Mouse (Mus musculus) limb, embryonic 12.5 days (tissue): ENCODE measurements around the gene Lhx4. TPM values are rescaled to one million over a fixed set of nuclear protein-coding genes. Genes with fewer than 3 reads are reported as not detected.

Source experiments
- ATAC-seq: fragments of 200-750 bp; cut with Nextera tagmentation; 2 replicates; pipeline ENCODE4 v1.8.0; 2017; ENCODE audit warnings: low read depth, moderate TSS enrichment; ENCODE audit not compliant: insufficient number of reproducible peaks, insufficient read depth, low FRiP score, low TSS enrichment
- H3K27ac ChIP-seq: fragments of 300-500 bp; sonication (generic); 2 replicates; pipeline ENCODE4 v1.5.1; 2016; ENCODE audit warnings: mild to moderate bottlenecking, moderate library complexity
- H3K27me3 ChIP-seq: fragments of 300-500 bp; sonication (generic); 2 replicates; pipeline ENCODE4 v1.6.1; 2016; ENCODE audit warnings: mild to moderate bottlenecking, moderate library complexity
- H3K36me3 ChIP-seq: fragments of 300-500 bp; sonication (generic); 2 replicates; pipeline ENCODE4 v1.6.1; 2016; ENCODE audit warnings: mild to moderate bottlenecking, moderate library complexity
- H3K4me1 ChIP-seq: fragments of 300-500 bp; sonication (generic); replicated peaks from 2 replicates; pipeline ENCODE4 v1.6.1; 2016
- H3K4me2 ChIP-seq: fragments of 300-500 bp; sonication (generic); 2 replicates; pipeline ENCODE4 v1.6.1; 2016; ENCODE audit warnings: mild to moderate bottlenecking, moderate library complexity
- H3K4me3 ChIP-seq: fragments of 300-500 bp; sonication (generic); replicated peaks from 2 replicates; pipeline ENCODE4 v1.5.1; 2016; ENCODE audit warnings: mild to moderate bottlenecking
- H3K9ac ChIP-seq: fragments of 300-500 bp; sonication (generic); replicated peaks from 2 replicates; pipeline ENCODE4 v1.6.1; 2016; ENCODE audit warnings: mild to moderate bottlenecking, moderate library complexity
- H3K9me3 ChIP-seq: fragments of 300-500 bp; sonication (generic); 2 replicates; pipeline ENCODE4 v1.6.1; 2016; ENCODE audit warnings: mild to moderate bottlenecking, moderate library complexity
- WGBS: fragments of 180-500 bp; shearing (Covaris S2); methylation state at CpG from one replicate; pipeline ENCODE4 v1.1.7; 2016; 5-methylcytosine and 5-hydroxymethylcytosine counted together
- polyA plus RNA-seq: library from polyadenylated mRNA; unstranded; fragments of >200 nt; fragmentation: Nextera tagmentation; extraction: Ambion mirVana; gene quantifications from 2 replicates; pipeline ENCODE4 v1.2.1, GENCODE M21; 2016

Gene Lhx4
- not detected in 2 replicates for polyA plus RNA-seq

DNA sequence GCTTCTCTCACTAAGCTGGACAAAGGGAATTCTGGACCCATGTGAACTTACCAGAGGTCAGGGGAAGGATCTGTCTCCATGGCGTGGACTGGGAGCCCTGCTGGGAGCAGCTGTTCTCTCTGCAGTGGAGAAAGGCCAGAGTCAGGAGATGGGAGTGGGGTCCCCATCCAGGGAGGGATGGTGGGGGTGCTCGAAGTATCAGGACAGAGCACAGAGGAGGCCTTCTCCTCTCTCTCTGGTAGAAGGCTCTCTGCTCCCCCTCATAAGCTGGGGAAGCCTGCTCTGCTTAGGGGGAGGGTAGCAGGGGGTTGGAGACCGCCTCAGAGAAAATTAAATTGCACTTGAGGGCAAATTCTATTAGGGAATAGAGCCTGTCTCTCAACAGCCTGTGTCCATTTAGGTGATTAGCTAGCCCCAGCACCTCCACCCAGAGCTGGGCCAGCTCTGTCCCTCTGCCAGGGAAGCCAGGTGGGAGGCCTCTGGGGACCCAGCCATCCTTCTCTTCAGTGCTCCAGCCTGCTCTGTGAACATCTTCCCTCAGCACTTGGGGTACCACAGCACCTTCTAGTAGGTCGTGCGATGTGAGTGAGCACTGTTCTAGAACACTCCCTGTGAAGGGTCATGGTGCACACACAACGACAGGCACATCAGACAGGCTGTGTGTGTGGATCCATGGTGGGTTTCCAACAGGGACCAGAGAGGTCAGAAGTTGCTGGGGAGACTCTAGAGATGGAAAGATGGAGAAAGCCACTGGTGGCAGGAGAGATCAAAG, at the start of gene Lhx4:
Lhx4 (minus strand) TSS at position 201 of the 772 bp plus-strand sequence.
- no peaks in the 10 kb centered on the region for H3K36me3 ChIP-seq
- no peak within 1 kb of the TSS for H3K9ac ChIP-seq
- H3K4me3 ChIP-seq, result no peak within 1 kb of the TSS
- H3K27ac ChIP-seq, result no peak within 1 kb of the TSS
- ATAC-seq, result no peak
- H3K4me1 ChIP-seq, result peaks cover 3% of the 10 kb centered on the region; the same call in 1 of the 2 replicates
- H3K27me3 ChIP-seq, result peaks cover 82% of the 10 kb centered on the region
- H3K9me3 ChIP-seq, result no peaks in the 10 kb centered on the region
- no peak within 1 kb of the TSS for H3K4me2 ChIP-seq
- 54% methylated on average over 6 of the region's 6 CpGs for WGBS

DNA sequence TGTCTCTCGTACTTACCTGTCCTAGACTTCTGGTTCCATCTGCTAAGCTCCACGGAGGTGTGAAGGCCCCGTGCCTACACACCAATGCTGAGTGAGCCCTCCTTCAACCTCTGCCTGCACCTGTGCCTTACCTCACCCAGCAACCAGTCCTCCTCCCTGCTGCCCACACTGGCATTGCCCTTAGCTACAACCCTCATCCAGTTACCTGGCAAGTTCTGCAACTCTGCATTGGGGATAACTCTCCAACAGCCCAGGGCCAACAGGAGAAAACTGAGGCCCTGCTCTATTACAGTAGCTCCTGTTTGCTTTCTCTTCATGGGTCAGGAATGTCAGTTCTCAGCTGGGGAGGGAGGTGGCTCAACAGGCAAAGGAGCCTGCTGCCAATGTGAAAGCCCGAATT, 46.5 kb upstream of the Lhx4 start:
- no peak for ATAC-seq
- Histone ChIP-seq H3K36me3 (peaks cover 65% of the 10 kb centered on the region), H3K4me1 (no peaks in the 10 kb centered on the region), H3K4me2 (no peak overlapping the region), H3K27me3 (no peaks in the 10 kb centered on the region), H3K9ac (no peak overlapping the region), H3K27ac (no peak overlapping the region), H3K4me3 (no peak overlapping the region), H3K9me3 (no peaks in the 10 kb centered on the region)
- 86% methylated on average over 4 of the region's 4 CpGs for WGBS

DNA sequence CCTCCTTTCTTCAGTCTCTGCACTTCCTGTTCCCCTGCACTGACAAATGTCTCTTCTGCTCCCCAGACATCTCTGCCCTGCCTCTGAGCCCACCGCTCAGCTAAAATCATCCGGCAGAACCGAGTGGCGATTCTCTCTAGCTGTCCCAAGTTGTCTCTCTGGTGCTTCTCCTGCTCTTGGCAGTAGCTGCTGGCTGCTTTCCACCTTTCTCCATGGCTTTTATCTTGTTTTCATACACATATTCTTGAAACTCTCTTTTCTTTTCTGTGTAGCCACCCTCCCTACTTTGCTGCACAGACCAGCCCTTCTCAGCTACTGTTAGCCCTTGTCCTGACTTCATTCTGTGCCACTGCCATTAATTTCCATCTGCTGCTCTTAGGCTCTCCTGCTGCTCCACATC, 45.9 kb upstream of the Lhx4 start:
- Histone ChIP-seq H3K27ac (no peak overlapping the region), H3K9me3 (no peaks in the 10 kb centered on the region), H3K4me1 (no peaks in the 10 kb centered on the region), H3K9ac (no peak overlapping the region), H3K4me2 (no peak overlapping the region), H3K36me3 (peaks cover 62% of the 10 kb centered on the region), H3K4me3 (no peak overlapping the region), H3K27me3 (no peaks in the 10 kb centered on the region)
- WGBS, result 82% methylated on average over 4 of the region's 4 CpGs
- no peak for ATAC-seq

DNA sequence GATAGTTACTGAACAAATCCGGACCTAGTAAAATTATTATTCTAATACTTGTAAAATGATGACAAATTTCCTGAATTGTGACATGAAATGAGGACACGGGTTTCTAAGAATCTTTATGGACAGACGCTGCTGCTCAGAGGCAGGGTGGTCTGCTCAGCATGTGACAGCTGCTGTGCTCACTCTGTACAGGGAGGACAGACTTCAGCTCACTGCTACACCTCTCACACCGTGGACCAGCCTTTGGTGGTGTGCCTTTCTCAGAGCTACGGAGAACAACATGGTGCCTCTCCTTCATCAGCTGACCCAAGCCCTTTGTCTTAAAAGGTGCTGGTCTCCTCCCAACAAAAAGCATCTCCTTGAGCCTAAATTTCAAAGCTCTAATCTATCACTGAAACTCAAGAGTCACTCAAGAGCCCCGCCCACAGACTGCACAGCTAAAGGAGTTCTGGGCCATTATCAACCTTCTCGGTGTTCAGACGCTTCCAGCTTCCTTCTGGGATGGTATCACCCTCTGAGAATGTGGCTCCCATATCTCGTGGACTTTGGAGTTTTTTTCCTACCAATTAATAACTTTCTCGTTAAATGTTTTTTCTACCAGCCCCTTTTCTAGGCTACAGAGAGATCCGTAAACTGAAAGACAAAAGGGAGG, 45.4 kb upstream of the Lhx4 start:
- ATAC-seq, result no peak
- WGBS, result 80% methylated on average over 11 of the region's 11 CpGs
- Histone ChIP-seq H3K4me2 (no peak overlapping the region), H3K27ac (no peak overlapping the region), H3K27me3 (no peaks in the 10 kb centered on the region), H3K4me1 (no peaks in the 10 kb centered on the region), H3K36me3 (peaks cover 58% of the 10 kb centered on the region), H3K4me3 (no peak overlapping the region), H3K9ac (no peak overlapping the region), H3K9me3 (no peaks in the 10 kb centered on the region)

DNA sequence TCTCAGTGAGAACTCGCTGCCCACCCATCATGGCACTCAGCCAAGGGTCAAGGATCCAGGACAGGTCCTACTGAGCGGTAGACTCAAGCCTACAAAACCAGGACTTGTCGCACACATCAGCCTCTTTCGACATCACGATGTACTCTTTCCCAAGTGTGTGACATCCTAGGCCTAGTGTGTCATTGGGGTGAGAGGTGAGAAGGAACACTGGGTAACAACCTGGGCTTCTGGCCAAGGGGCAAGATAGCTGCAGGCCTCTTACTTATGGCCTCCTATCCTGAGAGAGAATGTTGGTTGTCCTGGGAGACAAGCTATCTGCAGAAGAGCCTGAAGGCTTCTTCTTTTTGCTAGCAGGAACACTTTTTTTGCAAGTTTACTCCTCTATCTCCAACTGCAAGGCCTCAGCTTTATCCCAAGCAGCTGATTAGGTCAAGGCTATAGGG, 44.3 kb upstream of the Lhx4 start:
- 95% methylated on average over 5 of the region's 5 CpGs for WGBS
- H3K27me3 ChIP-seq, result no peaks in the 10 kb centered on the region
- no peak overlapping the region for H3K4me3 ChIP-seq
- H3K9ac ChIP-seq, result no peak overlapping the region
- no peak overlapping the region for H3K27ac ChIP-seq
- no peak overlapping the region for H3K4me2 ChIP-seq
- no peaks in the 10 kb centered on the region for H3K4me1 ChIP-seq
- ATAC-seq, result no peak
- H3K36me3 ChIP-seq, result peaks cover 58% of the 10 kb centered on the region
- no peaks in the 10 kb centered on the region for H3K9me3 ChIP-seq

DNA sequence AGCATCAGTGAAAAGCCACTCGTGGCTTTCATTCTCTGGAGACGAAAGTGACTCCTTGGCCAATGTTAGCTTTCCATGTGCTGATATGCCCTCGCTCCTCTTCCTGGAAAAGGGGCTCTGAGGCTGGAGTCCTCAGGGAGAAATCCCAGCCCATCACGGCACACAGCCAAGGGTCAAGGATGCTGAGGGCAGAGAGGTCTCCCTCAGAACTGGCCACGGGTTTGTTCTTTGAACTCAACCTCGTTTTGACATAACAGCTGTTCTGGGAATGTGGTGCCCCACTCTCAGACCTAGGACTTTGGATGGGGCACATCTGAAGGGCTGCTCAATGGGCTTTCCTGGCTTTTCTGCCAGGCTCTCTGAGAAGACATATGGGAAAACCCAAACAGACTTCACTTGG, 43.4 kb upstream of the Lhx4 start:
- 87% methylated on average over 6 of the region's 6 CpGs for WGBS
- H3K27me3 ChIP-seq, result no peaks in the 10 kb centered on the region
- peaks cover 57% of the 10 kb centered on the region for H3K36me3 ChIP-seq
- no peaks in the 10 kb centered on the region for H3K9me3 ChIP-seq
- no peak overlapping the region for H3K27ac ChIP-seq
- H3K4me2 ChIP-seq, result no peak overlapping the region
- no peak overlapping the region for H3K4me3 ChIP-seq
- ATAC-seq, result no peak
- H3K9ac ChIP-seq, result no peak overlapping the region
- H3K4me1 ChIP-seq, result no peaks in the 10 kb centered on the region

DNA sequence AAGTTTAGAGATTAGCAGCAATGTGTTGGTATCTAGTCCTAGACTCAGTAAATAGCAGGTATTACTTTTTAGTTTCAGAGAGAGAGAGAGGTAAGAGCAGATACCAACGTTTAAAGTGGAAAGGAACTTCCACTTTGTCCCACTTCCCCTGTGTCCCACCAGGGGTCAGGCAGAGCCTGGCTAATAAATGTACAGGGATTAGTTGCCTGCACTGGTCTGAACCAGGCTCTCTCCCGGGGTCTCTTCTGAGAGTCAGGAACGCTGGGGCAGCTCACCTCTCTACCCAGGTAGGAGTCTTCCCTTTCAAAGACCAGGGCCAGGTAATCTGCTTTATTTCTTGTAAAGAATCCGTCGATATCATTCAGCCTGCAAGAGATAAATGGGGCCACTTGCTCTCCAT, 40.4 kb upstream of the Lhx4 start:
- peaks cover 70% of the 10 kb centered on the region for H3K36me3 ChIP-seq
- H3K27ac ChIP-seq, result no peak overlapping the region
- WGBS, result 61% methylated on average over 5 of the region's 5 CpGs
- H3K9me3 ChIP-seq, result no peaks in the 10 kb centered on the region
- no peaks in the 10 kb centered on the region for H3K27me3 ChIP-seq
- ATAC-seq, result no peak
- H3K4me1 ChIP-seq, result no peaks in the 10 kb centered on the region
- no peak overlapping the region for H3K4me2 ChIP-seq
- no peak overlapping the region for H3K4me3 ChIP-seq
- H3K9ac ChIP-seq, result no peak overlapping the region

DNA sequence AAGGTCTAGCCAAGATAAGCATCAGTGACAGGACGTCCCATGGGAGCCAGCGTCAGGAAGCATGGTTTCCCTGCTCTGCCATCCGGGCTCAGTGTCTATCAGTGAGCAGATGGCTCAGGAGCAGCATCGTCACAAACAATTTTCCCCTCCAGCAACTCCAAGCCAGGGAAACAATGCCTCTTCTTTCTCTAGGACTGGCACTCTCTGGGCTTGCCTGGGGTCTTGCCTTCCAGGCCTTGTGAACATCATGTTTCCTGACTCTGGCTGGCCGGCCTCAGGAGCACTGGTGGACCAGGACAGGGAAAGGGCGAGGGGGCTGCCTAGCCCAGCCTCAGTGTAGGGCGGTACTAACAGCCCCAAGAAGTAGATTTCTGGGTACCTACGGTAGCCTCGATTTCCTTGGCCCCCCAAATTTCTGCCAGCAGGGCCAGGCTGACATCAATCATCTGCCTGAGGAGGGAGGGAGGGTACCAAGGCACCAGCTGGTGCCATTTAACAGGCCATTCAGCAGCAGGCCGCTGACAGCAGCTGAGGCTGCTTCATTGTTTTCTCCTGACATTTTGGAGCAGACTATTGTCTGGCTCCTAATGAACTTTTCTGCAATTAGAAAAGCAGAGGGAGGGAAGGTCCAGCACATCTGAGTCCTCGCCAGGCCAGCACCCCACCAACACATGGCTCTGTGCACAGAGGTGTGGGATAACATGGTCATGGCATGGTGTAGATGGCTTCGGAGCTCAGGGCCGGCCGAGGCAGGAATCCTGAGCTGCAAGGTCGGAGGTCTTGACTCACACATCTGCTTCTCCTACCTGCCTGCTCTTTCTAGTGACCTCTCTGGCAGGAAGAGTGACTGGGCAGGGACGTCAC, 38.9 kb upstream of the Lhx4 start:
- H3K36me3 ChIP-seq, result peaks cover 82% of the 10 kb centered on the region
- 70% methylated on average over 16 of the region's 16 CpGs for WGBS

DNA sequence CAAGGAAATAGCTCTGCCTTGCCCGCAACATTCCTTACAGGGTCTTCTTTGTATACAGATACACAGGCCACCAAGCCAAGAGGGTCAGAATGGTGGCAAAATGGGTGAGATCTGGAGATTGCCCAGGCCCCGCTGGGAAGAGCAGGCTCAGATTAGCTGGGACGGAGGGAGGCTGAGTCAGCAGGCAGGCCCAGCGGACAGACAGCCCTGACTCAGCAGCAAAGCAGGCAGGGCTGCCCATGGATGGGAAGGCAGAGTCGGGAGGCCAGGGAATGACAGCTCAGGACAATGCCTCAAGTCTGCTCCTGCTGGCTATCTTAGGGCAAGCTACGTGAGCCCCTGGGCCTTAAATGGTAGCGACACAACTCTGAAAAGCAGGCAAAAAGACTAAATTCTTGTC, 34.4 kb upstream of the Lhx4 start:
- 65% methylated on average over 7 of the region's 7 CpGs for WGBS
- peaks cover 75% of the 10 kb centered on the region for H3K36me3 ChIP-seq
- H3K9ac ChIP-seq, result no peak overlapping the region

More for the DNA sequence above, 38.9 kb upstream of the Lhx4 start:
- no peaks in the 10 kb centered on the region for H3K4me1 ChIP-seq
- no peak overlapping the region for H3K9ac ChIP-seq
- no peaks in the 10 kb centered on the region for H3K27me3 ChIP-seq
- ATAC-seq, result no peak
- no peak overlapping the region for H3K4me2 ChIP-seq
- H3K9me3 ChIP-seq, result no peaks in the 10 kb centered on the region
- no peak overlapping the region for H3K27ac ChIP-seq
- H3K4me3 ChIP-seq, result no peak overlapping the region

DNA sequence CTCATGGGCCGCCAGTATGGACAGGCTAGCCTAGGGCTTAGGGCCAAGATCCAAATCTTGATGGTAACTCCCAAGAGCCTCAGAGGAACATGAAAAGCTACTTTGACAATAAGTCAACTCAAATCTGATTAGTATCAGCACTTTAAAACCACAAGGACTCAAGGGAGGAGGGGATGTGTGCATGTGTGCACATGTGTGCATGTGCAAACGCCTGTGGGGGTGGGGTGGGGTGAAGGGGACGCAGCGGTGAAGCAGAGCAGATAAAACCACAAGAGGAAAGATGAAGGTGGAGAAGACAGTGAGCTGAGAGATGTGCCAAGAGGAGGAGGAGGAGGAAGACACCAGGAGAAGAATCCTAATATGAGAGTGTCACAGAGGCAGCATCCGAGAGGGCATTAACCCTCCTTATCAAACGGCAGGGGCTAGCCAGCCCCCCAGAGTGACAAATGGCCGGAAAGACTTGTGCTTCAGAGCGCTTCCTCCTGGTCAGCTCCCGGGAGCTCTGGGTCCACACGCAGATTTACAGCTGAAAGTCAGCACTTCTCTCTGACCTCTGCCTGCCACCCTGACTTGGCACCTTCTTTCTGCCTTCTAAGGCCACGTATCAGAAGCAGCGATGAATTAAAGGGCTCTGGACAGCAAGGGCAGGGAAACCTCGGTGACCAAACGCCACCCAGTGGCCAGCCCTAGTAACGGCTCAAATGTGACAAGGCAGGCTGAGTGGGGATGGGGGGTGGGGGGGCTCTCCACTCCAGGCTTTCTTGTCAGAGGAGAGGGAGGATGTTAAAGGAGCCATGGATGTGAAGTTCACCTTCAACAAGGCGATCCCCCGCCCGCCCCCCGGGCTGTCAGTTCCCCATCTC, 33.1 kb upstream of the Lhx4 start:
- Histone ChIP-seq H3K9me3 (no peaks in the 10 kb centered on the region), H3K27me3 (no peaks in the 10 kb centered on the region), H3K36me3 (peaks cover 76% of the 10 kb centered on the region), H3K4me2 (no peak overlapping the region), H3K4me1 (0 out of 2 replicates have a peak, but pooled peaks cover 2% of the 10 kb centered on the region), H3K4me3 (no peak overlapping the region), H3K27ac (no peak overlapping the region), H3K9ac (no peak overlapping the region)
- no peak for ATAC-seq
- 30% methylated on average over 19 of the region's 19 CpGs for WGBS

More for the DNA sequence above, 34.4 kb upstream of the Lhx4 start:
- no peak for ATAC-seq
- Histone ChIP-seq H3K4me1 (0 out of 2 replicates have a peak, but pooled peaks cover 2% of the 10 kb centered on the region), H3K27ac (no peak overlapping the region), H3K4me3 (no peak overlapping the region), H3K4me2 (no peak overlapping the region), H3K9me3 (no peaks in the 10 kb centered on the region), H3K27me3 (no peaks in the 10 kb centered on the region)
